Mouse (Mus musculus): ENCODE results near the gene Gm7247.

DNA sequence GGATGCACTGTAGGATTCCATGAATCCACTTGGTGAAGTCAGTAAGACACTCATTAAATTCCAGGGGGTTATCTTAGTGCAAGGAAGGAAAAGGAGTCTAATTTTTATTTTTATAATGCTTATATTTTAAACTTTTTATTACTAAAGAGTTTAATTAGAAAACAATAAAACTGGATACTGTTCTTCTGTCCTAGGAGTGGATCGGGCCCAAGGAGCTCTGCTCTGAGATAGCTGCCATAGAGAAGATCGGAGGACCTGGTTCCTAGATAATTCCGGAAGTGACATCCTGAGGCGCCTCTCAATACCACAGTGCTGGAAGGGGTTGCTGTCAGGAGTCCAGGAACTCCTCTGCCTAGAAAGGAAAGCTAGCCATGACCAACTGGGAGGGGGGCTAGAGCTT lies 190.9 kb downstream of the Gm7247 start, which contains the start of gene Gm5622:
- no peak for TF ChIP-seq POLR2A (IDR thresholded peaks at IDR 0.05; ENCODE audit: low read depth, low read length)
- TF ChIP-seq CTCF (IDR thresholded peaks at IDR 0.05; ENCODE audit: extremely low read depth, insufficient read depth, insufficient read length, insufficient replicate concordance) = no peak

Data from spleen, adult 2 months (tissue).